Mouse (Mus musculus) liver, adult 2 months (tissue): Measurements from ENCODE around the gene Ptprm. TPM values are rescaled to one million over a fixed set of nuclear protein-coding genes. Genes with fewer than 3 reads are reported as not detected.

Source experiments
- DNase-seq: peaks from one replicate; pipeline ENCODE4 v3.0.0-alpha.2; 2011; ENCODE audit warnings: low read depth, low spot score; ENCODE audit errors: extremely low read depth
- H3K27ac ChIP-seq: fragments of 200-500 bp; replicated peaks from 2 replicates; pipeline ENCODE4 v1.5.1; 2012; ENCODE audit warnings: low read depth, mild to moderate bottlenecking, control low read depth, inconsistent platforms, low read length; ENCODE audit not compliant: insufficient read depth
- H3K27me3 ChIP-seq: fragments of 200-500 bp; 2 replicates; pipeline ENCODE4 v1.6.1; 2012; ENCODE audit warnings: mild to moderate bottlenecking, moderate library complexity, low read length, inconsistent platforms; ENCODE audit not compliant: control insufficient read depth, insufficient read depth
- H3K36me3 ChIP-seq: fragments of 200-500 bp; 2 replicates; pipeline ENCODE4 v1.6.1; 2012; ENCODE audit warnings: low read length, inconsistent platforms; ENCODE audit not compliant: control insufficient read depth, insufficient read depth
- H3K4me1 ChIP-seq: fragments of 200-500 bp; 2 replicates; pipeline ENCODE4 v1.6.1; 2011; ENCODE audit warnings: low read length; ENCODE audit not compliant: control insufficient read depth, insufficient read depth
- H3K4me3 ChIP-seq: fragments of 200-500 bp; 2 replicates; pipeline ENCODE4 v1.5.1; 2011; ENCODE audit warnings: low read depth, mild to moderate bottlenecking, control low read depth, low read length, moderate library complexity; ENCODE audit not compliant: insufficient read depth
- H3K79me2 ChIP-seq: fragments of 200-500 bp; 2 replicates; pipeline ENCODE4 v1.6.1; 2012; ENCODE audit warnings: inconsistent platforms, mild to moderate bottlenecking, low read length, moderate library complexity; ENCODE audit not compliant: control insufficient read depth, insufficient read depth
- H3K9ac ChIP-seq: fragments of 200-500 bp; 2 replicates; pipeline ENCODE4 v1.6.1; 2012; ENCODE audit warnings: low read depth, mild to moderate bottlenecking, control low read depth, inconsistent platforms, low read length
- CTCF ChIP-seq: fragments of 200-500 bp; IDR thresholded peaks from 2 replicates; pipeline ENCODE4 v1.5.1; 2011; ENCODE audit warnings: low read depth, low read length, control low read depth
- POLR2A ChIP-seq: fragments of 200-500 bp; IDR thresholded peaks from 2 replicates; pipeline ENCODE4 v1.6.1; 2011; ENCODE audit warnings: low read length, control low read depth; ENCODE audit not compliant: insufficient read depth; ENCODE audit errors: extremely low read depth
- WGBS: fragments of 180-500 bp; shearing (Covaris S2); methylation state at CpG from one replicate; pipeline ENCODE4 v1.1.7; 2018; 5-methylcytosine and 5-hydroxymethylcytosine counted together
- polyA plus RNA-seq: library from polyadenylated mRNA; depleted of rRNA; stranded (reverse); fragments of >200 nt; gene quantifications from 2 replicates; pipeline ENCODE4 v1.2.3, GENCODE M21; 2012
- total RNA-seq: library from RNA; depleted of rRNA; stranded (reverse); fragments of >200 nt; gene quantifications from 2 replicates; pipeline ENCODE4 v1.2.3, GENCODE M21; 2014

The Ptprm gene
- total and polyA plus RNA-seq, 2 experiments: 0.78 to 3.3 TPM

DNA sequence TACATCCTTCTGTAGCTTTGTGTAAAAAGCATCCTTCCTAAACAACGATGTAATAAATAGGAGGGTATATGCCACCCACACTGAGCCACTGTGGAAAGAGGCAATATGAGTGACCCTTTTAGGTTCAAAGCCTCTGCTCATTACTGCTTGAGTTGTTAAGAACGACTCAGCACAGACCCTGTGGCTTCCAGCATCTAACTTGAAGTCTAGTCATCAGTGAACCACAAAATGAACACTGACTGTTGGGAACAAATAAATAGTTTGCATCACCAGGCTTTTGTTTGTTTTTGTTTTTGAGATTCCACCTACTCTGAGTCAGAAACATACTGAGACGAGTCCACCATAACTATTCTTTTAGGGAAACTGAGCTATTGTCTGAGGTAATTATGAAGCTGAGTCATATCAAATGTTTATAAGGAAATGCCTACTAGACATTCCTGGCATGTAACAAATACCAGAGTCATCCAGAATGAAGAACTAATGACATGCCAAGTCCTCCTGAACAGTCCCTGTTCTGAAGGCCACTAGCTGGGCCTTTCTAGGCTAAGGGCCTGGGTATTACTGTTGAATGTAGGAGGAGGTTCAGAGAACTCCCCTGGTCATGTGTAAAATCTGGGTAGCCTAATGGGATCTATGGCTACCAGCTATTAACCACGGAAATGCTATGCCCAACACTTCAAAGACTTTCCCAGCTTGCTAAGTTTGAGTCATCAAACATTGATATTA lies 603.6 kb downstream of the Ptprm start:
- H3K9ac ChIP-seq: no peak overlapping the region
- H3K79me2 ChIP-seq: no peaks in the 10 kb centered on the region
- H3K27ac ChIP-seq: no peak overlapping the region
- TF ChIP-seq POLR2A: no peak
- no peak for TF ChIP-seq CTCF
- no peaks in the 10 kb centered on the region for H3K27me3 ChIP-seq
- WGBS: 79% methylated on average over 4 of the region's 4 CpGs
- no peaks in the 10 kb centered on the region for H3K36me3 ChIP-seq
- DNase-seq: no peak
- peaks cover 6% of the 10 kb centered on the region for H3K4me1 ChIP-seq
- H3K4me3 ChIP-seq: no peak overlapping the region

DNA sequence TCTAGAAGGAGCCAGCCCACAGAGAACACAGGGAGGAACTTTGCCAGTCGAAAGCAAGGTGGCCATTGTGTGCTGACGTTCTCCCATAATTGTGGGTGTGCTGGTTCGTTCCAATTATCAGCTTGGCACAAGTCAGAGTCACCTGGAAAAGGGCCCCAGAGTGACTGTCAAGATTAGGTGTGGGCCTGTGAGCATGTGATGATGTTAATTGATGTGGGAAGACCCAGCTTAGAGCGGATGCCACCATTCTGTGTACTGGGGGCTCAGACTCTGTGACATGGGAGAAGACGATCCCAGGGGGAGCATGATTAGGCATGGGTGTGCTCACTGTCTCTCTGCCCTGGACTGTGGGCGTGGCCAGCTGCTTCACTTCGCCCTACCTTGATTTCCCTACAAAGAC lies 604.3 kb downstream of the Ptprm start:
- Histone ChIP-seq H3K36me3 (no peaks in the 10 kb centered on the region), H3K79me2 (no peaks in the 10 kb centered on the region), H3K27me3 (no peaks in the 10 kb centered on the region), H3K9ac (no peak overlapping the region), H3K4me1 (peaks cover 6% of the 10 kb centered on the region), H3K27ac (no peak overlapping the region), H3K4me3 (no peak overlapping the region)
- WGBS: 90% methylated on average over 7 of the region's 7 CpGs
- TF ChIP-seq POLR2A (no peak), CTCF (no peak)
- DNase-seq: no peak

DNA sequence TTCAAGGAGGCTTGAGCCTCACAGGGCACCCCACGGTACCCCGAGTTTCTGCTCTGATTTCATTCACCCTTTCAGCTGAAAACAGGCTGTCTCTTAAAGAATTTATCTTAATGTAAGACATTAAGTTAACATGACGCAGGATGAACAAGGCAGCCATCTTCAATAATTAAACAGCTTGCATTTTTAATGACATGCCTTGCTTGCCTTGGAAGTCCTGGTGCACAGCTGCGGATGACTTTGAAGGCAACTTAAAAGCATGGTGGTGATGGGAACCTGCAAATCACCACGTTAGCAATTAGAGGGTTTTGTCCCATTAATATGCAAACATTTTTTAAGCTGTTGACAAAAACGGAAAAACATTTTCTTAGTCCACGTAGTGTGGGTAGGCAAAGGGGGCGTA lies 607.8 kb downstream of the Ptprm start:
- no peaks in the 10 kb centered on the region for H3K36me3 ChIP-seq
- H3K27me3 ChIP-seq: no peaks in the 10 kb centered on the region
- no peak overlapping the region for H3K4me3 ChIP-seq
- no peak for TF ChIP-seq CTCF
- H3K4me1 ChIP-seq: no peaks in the 10 kb centered on the region
- no peak overlapping the region for H3K27ac ChIP-seq
- 88% methylated on average over 8 of the region's 8 CpGs for WGBS
- no peak for DNase-seq
- H3K79me2 ChIP-seq: no peaks in the 10 kb centered on the region
- H3K9ac ChIP-seq: no peak overlapping the region

DNA sequence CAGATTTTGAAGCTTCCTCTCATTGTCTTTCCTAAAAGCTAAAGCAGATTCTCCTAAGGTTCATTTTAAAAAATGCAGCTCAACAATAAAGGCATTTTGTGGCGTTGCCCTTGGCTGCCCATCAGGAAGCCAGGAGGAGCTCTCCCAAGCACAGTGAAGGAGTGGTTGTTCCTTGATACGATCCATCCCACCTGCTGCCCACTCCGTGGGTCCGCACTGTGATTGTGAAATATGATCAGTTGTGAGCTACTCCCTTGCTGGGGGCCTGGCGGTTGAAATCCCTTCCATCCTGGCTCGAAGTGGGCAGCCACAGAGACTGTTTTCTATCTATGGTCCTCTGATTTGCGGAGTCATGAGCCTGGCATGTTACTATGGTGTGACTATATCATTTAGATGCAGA lies 610.9 kb downstream of the Ptprm start:
- Histone ChIP-seq H3K36me3 (no peaks in the 10 kb centered on the region), H3K27me3 (no peaks in the 10 kb centered on the region), H3K79me2 (no peaks in the 10 kb centered on the region), H3K9ac (no peak overlapping the region), H3K4me3 (no peak overlapping the region), H3K4me1 (no peaks in the 10 kb centered on the region), H3K27ac (no peak overlapping the region)
- TF ChIP-seq POLR2A (no peak), CTCF (no peak)
- 90% methylated on average over 7 of the region's 7 CpGs for WGBS
- DNase-seq: no peak

DNA sequence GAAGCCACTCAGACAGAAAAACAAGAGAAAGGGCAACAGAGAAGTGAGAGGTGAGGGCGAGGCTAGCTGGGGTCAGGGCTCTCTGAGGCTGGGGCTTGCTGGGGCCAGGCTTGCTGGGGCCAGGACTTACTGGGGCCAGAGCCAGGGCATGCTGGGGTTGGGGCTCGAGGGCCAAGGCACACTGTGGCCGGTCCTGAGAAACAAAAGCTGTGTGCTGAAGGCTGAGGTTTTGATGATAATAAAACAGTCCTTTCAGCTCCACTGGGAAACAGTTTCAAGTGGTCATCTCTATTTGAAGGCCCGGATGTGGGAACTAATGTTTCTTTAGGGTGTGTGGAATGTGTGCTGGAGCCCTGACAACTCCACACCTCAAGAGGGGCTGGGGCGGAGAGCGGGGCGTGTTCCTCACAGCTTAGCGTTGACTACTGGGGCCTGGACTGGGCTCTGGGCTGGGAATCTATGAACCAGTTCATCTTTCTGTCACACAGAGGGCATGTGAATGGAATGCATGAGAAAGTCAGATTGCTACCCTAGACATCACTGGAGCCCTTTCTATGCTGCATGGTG lies 615.4 kb downstream of the Ptprm start:
- Histone ChIP-seq H3K4me1 (no peaks in the 10 kb centered on the region), H3K36me3 (no peaks in the 10 kb centered on the region), H3K4me3 (no peak overlapping the region), H3K27ac (no peak overlapping the region), H3K9ac (no peak overlapping the region), H3K27me3 (no peaks in the 10 kb centered on the region), H3K79me2 (no peaks in the 10 kb centered on the region)
- 85% methylated on average over 8 of the region's 8 CpGs for WGBS
- DNase-seq: no peak
- TF ChIP-seq CTCF (no peak), POLR2A (no peak)

DNA sequence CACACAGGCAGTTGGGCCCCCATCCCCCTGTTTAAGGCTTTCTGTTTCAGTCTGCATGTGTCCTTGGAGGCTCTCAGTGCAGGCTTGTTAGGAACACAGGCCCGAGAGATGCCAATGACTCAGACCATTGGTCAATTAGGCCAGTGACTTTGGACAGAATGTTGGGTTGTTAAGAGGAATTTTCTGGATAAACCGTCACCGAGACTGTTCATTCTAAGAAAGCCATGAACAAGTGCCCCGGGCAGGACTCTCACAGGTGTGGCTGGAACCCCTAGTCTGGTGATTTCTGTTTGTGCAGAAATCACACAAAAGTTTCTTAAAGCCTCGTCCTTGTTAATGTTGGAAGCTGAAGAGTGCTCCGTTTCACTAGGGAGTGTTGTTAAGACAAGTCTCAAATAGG lies 615.9 kb downstream of the Ptprm start:
- Histone ChIP-seq H3K27ac (no peak overlapping the region), H3K79me2 (no peaks in the 10 kb centered on the region), H3K9ac (no peak overlapping the region), H3K4me1 (no peaks in the 10 kb centered on the region), H3K4me3 (no peak overlapping the region), H3K36me3 (no peaks in the 10 kb centered on the region), H3K27me3 (no peaks in the 10 kb centered on the region)
- DNase-seq: no peak
- TF ChIP-seq CTCF (no peak), POLR2A (no peak)
- 92% methylated on average over 6 of the region's 6 CpGs for WGBS
